Mouse (Mus musculus): ENCODE results near the gene Gm3633. TPM values are rescaled to one million over a fixed set of nuclear protein-coding genes. Genes with fewer than 3 reads are reported as not detected.
"Not testable (repeated sequence)": the region's sequence is repeated elsewhere in the genome, so short reads cannot be mapped to it uniquely, and the experiment has no call there.

Gm3633 gene
- polyA plus RNA-seq (2012; rRNA removed) = 0.11 TPM in 1 of 2 replicates, not detected in the other

DNA sequence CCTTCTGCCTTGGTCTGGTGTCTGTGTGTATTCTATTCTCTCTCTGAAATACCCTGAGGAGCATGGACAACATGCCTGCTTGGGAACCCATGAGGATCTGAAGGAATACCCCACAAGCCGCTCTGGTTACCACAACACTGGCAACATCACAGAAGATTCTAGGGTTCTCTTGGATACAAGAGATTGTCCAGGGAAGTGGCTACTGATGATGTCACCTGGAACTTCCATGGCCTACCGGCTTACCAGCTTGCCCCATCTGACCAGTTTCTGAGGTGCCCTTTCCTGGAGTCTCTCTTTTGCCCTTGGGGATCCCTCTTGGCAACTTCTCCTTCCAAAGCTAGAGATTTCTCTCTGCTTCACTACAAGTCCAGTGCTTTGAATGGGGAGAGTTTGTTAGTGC, at the start of gene Gm3633:
Gene Gm3633 (minus strand): TSS at position 101 of the 400 bp plus-strand sequence.
- H3K4me3 ChIP-seq (ENCODE audit: control insufficient read depth, low read depth, low read length); H3K4me1 ChIP-seq (ENCODE audit: control insufficient read depth, insufficient read depth, low read length); H3K36me3 ChIP-seq (ENCODE audit: control insufficient read depth, insufficient read depth, low read length); H3K27me3 ChIP-seq (ENCODE audit: control insufficient read depth, insufficient read depth, low read length); H3K27ac ChIP-seq (ENCODE audit: control insufficient read depth, insufficient read depth, low read depth, low read length): not testable (repeated sequence)

DNA sequence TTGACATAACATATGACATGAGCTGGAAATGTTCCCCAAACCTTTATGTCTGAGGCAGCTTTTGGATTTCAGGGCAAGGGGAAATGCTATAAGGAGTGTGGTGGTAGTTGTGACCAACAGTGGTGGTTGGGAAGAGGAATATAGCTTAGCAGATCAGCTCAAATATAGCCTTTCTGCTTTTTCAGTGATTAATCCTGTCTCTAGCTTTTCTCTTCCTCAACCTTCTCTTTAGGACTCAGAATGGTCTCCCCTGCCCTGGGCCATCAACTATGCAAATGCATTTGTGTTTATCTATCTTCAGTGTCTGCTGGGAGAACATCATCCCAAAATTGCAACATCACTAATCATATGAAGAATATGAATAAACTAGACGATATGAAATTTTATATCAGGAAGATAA, 13.9 kb upstream of the Gm3633 start, which contains the start of gene Gm10378:
Gene Gm10378 (plus strand): TSS at position 301 of the 400 bp plus-strand sequence.
- not testable (repeated sequence) for H3K27ac ChIP-seq (ENCODE audit: control insufficient read depth, insufficient read depth, low read depth, low read length); H3K36me3 ChIP-seq (ENCODE audit: control insufficient read depth, insufficient read depth, low read length); H3K4me1 ChIP-seq (ENCODE audit: control insufficient read depth, insufficient read depth, low read length); H3K4me3 ChIP-seq (ENCODE audit: control insufficient read depth, low read depth, low read length); H3K27me3 ChIP-seq (ENCODE audit: control insufficient read depth, insufficient read depth, low read length)

DNA sequence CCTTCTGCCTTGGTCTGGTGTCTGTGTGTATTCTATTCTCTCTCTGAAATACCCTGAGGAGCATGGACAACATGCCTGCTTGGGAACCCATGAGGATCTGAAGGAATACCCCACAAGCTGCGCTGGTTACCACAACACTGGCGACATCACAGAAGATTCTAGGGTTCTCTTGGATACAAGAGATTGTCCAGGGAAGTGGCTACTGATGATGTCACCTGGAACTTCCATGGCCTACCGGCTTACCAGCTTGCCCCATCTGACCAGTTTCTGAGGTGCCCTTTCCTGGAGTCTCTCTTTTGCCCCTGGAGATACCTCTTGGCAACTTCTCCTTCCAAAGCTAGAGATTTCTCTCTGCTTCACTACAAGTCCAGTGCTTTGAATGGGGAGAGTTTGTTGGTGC, 41.9 kb downstream of the Gm3633 start, which contains the start of gene Gm17124:
Gene Gm17124 (minus strand): TSS at position 101 of the 400 bp plus-strand sequence.
- H3K36me3 ChIP-seq (ENCODE audit: control insufficient read depth, insufficient read depth, low read length); H3K4me3 ChIP-seq (ENCODE audit: control insufficient read depth, low read depth, low read length); H3K27me3 ChIP-seq (ENCODE audit: control insufficient read depth, insufficient read depth, low read length); H3K27ac ChIP-seq (ENCODE audit: control insufficient read depth, insufficient read depth, low read depth, low read length); H3K4me1 ChIP-seq (ENCODE audit: control insufficient read depth, insufficient read depth, low read length): not testable (repeated sequence)

Other genes starting within 250 kb of the Gm3633 start
- gene Gm8005, start 202.2 kb downstream of the Gm3633 start, polyA plus RNA-seq (2012; rRNA removed) = 0.21 and 0.36 TPM in 2 replicates
- 0.54 and 0.77 TPM in 2 replicates for gene Gm8011, start 178.0 kb downstream of the Gm3633 start, polyA plus RNA-seq (2012; rRNA removed)
- gene Gm8020, start 139.6 kb downstream of the Gm3633 start, polyA plus RNA-seq (2012; rRNA removed) = 0.13 and 0.21 TPM in 2 replicates
- gene Gm8024, start 117.6 kb downstream of the Gm3633 start, polyA plus RNA-seq (2012; rRNA removed) = 0.23 and 0.88 TPM in 2 replicates
- gene Gm17124, start 42.0 kb downstream of the Gm3633 start, polyA plus RNA-seq (2012; rRNA removed) = 0.17 TPM in 1 of 2 replicates, not detected in the other
- gene Gm10378, start 14.0 kb upstream of the Gm3633 start, polyA plus RNA-seq (2012; rRNA removed) = not detected in 2 replicates
- 0.17 TPM in 1 of 2 replicates, not detected in the other for gene Gm3015, start 126.9 kb upstream of the Gm3633 start, polyA plus RNA-seq (2012; rRNA removed)
- gene Gm10377, start 156.1 kb upstream of the Gm3633 start, polyA plus RNA-seq (2012; rRNA removed) = 1.5 TPM in 1 of 2 replicates, not detected in the other
- gene Gm21977, start 211.6 kb upstream of the Gm3633 start, polyA plus RNA-seq (2012; rRNA removed) = 0.61 and 0.64 TPM in 2 replicates

All from testis, adult 2 months (tissue).